Mouse (Mus musculus) ES-E14 (cell line): ENCODE data around the gene Usp20. TPM values are rescaled to one million over a fixed set of nuclear protein-coding genes. Genes with fewer than 3 reads are reported as not detected.
A peak's percentile ranks its signal among the peaks of the same experiment; 100 is the strongest.

Experiments
- DNase-seq: peaks from one replicate; pipeline ENCODE4 v3.0.0-alpha.2; 2013; ENCODE audit warnings: low read depth, low spot score
- H3K27ac ChIP-seq: 2 replicates; pipeline ENCODE4 v1.5.1; 2012; ENCODE audit warnings: low read depth, mild to moderate bottlenecking, low read length, moderate library complexity, mixed read lengths; ENCODE audit not compliant: poor library complexity, insufficient read depth, severe bottlenecking
- H3K36me3 ChIP-seq: 2 replicates; pipeline ENCODE4 v1.6.1; 2012; ENCODE audit warnings: mild to moderate bottlenecking, low read length, moderate library complexity, mixed read lengths; ENCODE audit not compliant: control insufficient read depth, poor library complexity, insufficient read depth, severe bottlenecking
- H3K4me1 ChIP-seq, 2 experiments: fragments of 150-350 bp in 1 of 2; sonication (generic) in 1 of 2; 2 replicates each; pipeline ENCODE4 v1.6.1; 2012; ENCODE audit warnings: low read length in 2 of 2, mild to moderate bottlenecking in 1 of 2, mixed read lengths in 1 of 2; ENCODE audit not compliant: control insufficient read depth in 2 of 2, insufficient read depth in 2 of 2, poor library complexity in 1 of 2
- H3K4me3 ChIP-seq, 2 experiments: fragments of 150-350 bp in 1 of 2; sonication (generic) in 1 of 2; 2 replicates each; pipeline ENCODE4 v1.5.1; 2012; ENCODE audit warnings: low read length in 2 of 2, low read depth in 1 of 2, mild to moderate bottlenecking in 1 of 2, mixed read lengths in 1 of 2; ENCODE audit not compliant: insufficient read depth in 1 of 2, poor library complexity in 1 of 2, severe bottlenecking in 1 of 2
- H3K9ac ChIP-seq: 2 replicates; pipeline ENCODE4 v1.6.1; 2012; ENCODE audit warnings: low read depth, mild to moderate bottlenecking, low read length, mixed read lengths; ENCODE audit not compliant: poor library complexity, insufficient read depth, severe bottlenecking
- H3K9me3 ChIP-seq: fragments of 150-350 bp; sonication (generic); 2 replicates; pipeline ENCODE4 v1.6.1; 2012; ENCODE audit warnings: low read depth, mild to moderate bottlenecking, low read length; ENCODE audit not compliant: control insufficient read depth, insufficient read depth
- CHD2 ChIP-seq: IDR thresholded peaks from 2 replicates; pipeline ENCODE4 v1.6.1; 2014; ENCODE audit warnings: mild to moderate bottlenecking, low read depth, low read length, inconsistent platforms
- HCFC1 ChIP-seq: IDR thresholded peaks from 2 replicates; pipeline ENCODE4 v1.6.1; 2012; ENCODE audit warnings: low read length, inconsistent platforms, borderline replicate concordance; ENCODE audit not compliant: insufficient read depth
- MAFK ChIP-seq: IDR thresholded peaks from 2 replicates; pipeline ENCODE4 v1.6.1; 2014; ENCODE audit warnings: mild to moderate bottlenecking, low read depth, low read length, inconsistent platforms; ENCODE audit not compliant: insufficient read depth
- ZC3H11A ChIP-seq: IDR thresholded peaks from 2 replicates; pipeline ENCODE4 v1.6.1; 2012; ENCODE audit warnings: low read depth, mild to moderate bottlenecking, inconsistent platforms, low read length, borderline replicate concordance
- ZNF384 ChIP-seq: IDR thresholded peaks from 2 replicates; pipeline ENCODE4 v1.6.1; 2012; ENCODE audit warnings: low read depth, low read length, inconsistent platforms
- in situ Hi-C, 2 experiments: fragments of 600-800 bp; cut with MboI; formaldehyde crosslinking; loops; one replicate each; pipeline ENCODE4 v1.15.1; 2025; ENCODE audit warnings: low sequenced_read_pairs in 2 of 2, inconsistent platforms in 1 of 2; ENCODE audit not compliant: unreplicated experiment in 2 of 2
- total RNA-seq: library from RNA; depleted of rRNA; stranded (reverse); fragments of 300-350 nt; gene quantifications from 2 replicates; pipeline ENCODE4 v1.2.3, GENCODE M21; 2012

The Usp20 gene
- total RNA-seq, 1 experiment, result 8.5 TPM

GRCm38 (mm10) chr2:30952824-30953490 lies 29.1 kb upstream of the Usp20 start, which contains the start of gene Tor1b:
Gene Tor1b (plus strand): TSS chr2:30952959.
- H3K27ac ChIP-seq, result peak within 1 kb of the TSS; percentile 67
- H3K9me3 ChIP-seq, result no peaks in the 10 kb centered on the region
- H3K9ac ChIP-seq, result peak within 1 kb of the TSS; percentile 98
- peaks cover 26% of the 10 kb centered on the region for H3K36me3 ChIP-seq
- in situ Hi-C loops, result no loop called here
- TF ChIP-seq ZC3H11A (no peak), MAFK (no peak), HCFC1 (no peak), CHD2 (no peak), ZNF384 (no peak)
- peak; percentile 85 for DNase-seq
- peak within 1 kb of the TSS; percentile 63 to 99 for H3K4me3 ChIP-seq
- peaks cover 0 to 12% of the 10 kb centered on the region in 2 experiments; a peak in 1 of 4 replicates for H3K4me1 ChIP-seq

GRCm38 (mm10) chr2:30954797-30955196 lies 27.3 kb upstream of the Usp20 start:
- no peak for TF ChIP-seq MAFK
- no peak for TF ChIP-seq CHD2
- TF ChIP-seq ZC3H11A, result no peak
- TF ChIP-seq ZNF384, result no peak
- TF ChIP-seq HCFC1, result no peak
- H3K36me3 ChIP-seq, result peaks cover 45% of the 10 kb centered on the region
- H3K27ac ChIP-seq, result no peak overlapping the region
- H3K9ac ChIP-seq, result no peak overlapping the region; the same call in 1 of the 2 replicates
- H3K9me3 ChIP-seq, result no peaks in the 10 kb centered on the region
- DNase-seq, result no peak
- in situ Hi-C loops, result no loop called here
- peaks cover 0 to 14% of the 10 kb centered on the region in 2 experiments; a peak in 1 of 4 replicates for H3K4me1 ChIP-seq
- H3K4me3 ChIP-seq, result no peak overlapping the region

- DNase-seq, result no peak
- Histone ChIP-seq H3K9ac (no peak overlapping the region), H3K4me3 (no peak overlapping the region), H3K9me3 (no peaks in the 10 kb centered on the region), H3K36me3 (peaks cover 69% of the 10 kb centered on the region), H3K4me1 (peaks cover 0 to 7% of the 10 kb centered on the region in 2 experiments; a peak in 1 of 4 replicates), H3K27ac (no peak overlapping the region)
- in situ Hi-C loops, result no loop called here
- no peak for TF ChIP-seq ZNF384
- no peak for TF ChIP-seq HCFC1
- no peak for TF ChIP-seq CHD2
- no peak for TF ChIP-seq ZC3H11A
- TF ChIP-seq MAFK, result no peak
These were observed 24.6 kb upstream of the Usp20 start for GRCm38 (mm10) chr2:30957511-30957910.

- peaks cover 80% of the 10 kb centered on the region for H3K36me3 ChIP-seq
- H3K9ac ChIP-seq, result no peak overlapping the region
- in situ Hi-C loops, result no loop called here
- H3K27ac ChIP-seq, result no peak overlapping the region
- no peak for DNase-seq
- TF ChIP-seq ZC3H11A (no peak), CHD2 (no peak), MAFK (no peak), ZNF384 (no peak)
- no peaks in the 10 kb centered on the region for H3K9me3 ChIP-seq
- no peak overlapping the region for H3K4me3 ChIP-seq
- H3K4me1 ChIP-seq, result peaks cover 0 to 6% of the 10 kb centered on the region in 2 experiments; a peak in 2 of 4 replicates
These were observed 23.4 kb upstream of the Usp20 start for GRCm38 (mm10) chr2:30958726-30959125.

- Histone ChIP-seq H3K9ac (no peak overlapping the region), H3K4me3 (no peak overlapping the region), H3K27ac (no peak overlapping the region), H3K36me3 (peaks cover 88% of the 10 kb centered on the region), H3K9me3 (no peaks in the 10 kb centered on the region), H3K4me1 (peaks cover 0 to 4% of the 10 kb centered on the region in 2 experiments; a peak in 2 of 4 replicates)
- in situ Hi-C loops, result no loop called here
- no peak for DNase-seq
- TF ChIP-seq ZNF384 (no peak), HCFC1 (no peak), CHD2 (no peak), ZC3H11A (no peak), MAFK (no peak)
These were observed 22.2 kb upstream of the Usp20 start for GRCm38 (mm10) chr2:30959856-30960255.
